Mouse (Mus musculus): ENCODE data around the gene 1110051M20Rik. TPM values are rescaled to one million over a fixed set of nuclear protein-coding genes. Genes with fewer than 3 reads are reported as not detected.

The 1110051M20Rik gene
- total RNA-seq, 2 experiments from 2014 or later = 19.3 TPM

DNA sequence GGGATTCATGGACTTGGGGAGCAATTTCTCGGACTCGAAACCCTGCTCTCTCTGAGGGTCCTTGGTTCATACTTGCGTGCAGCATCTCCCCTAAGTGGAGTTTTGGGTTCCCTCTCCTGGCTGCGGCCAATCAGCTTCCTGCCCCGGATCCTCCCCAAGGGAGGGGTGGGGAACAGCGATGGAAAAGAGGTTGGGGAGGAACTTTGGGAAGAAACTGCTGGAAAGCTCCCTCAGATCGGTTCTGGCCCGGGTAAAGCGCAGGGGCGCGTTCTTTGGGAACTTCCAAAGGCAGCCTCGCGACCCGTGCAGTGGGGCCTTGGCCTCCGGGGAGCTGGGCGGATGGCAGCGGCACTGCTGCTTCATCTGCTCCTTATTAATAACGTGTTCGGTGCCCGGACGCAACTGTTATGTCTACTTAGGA is 13.8 kb upstream of the 1110051M20Rik start:
- DNase-seq = peak; percentile 47 to 59

DNA sequence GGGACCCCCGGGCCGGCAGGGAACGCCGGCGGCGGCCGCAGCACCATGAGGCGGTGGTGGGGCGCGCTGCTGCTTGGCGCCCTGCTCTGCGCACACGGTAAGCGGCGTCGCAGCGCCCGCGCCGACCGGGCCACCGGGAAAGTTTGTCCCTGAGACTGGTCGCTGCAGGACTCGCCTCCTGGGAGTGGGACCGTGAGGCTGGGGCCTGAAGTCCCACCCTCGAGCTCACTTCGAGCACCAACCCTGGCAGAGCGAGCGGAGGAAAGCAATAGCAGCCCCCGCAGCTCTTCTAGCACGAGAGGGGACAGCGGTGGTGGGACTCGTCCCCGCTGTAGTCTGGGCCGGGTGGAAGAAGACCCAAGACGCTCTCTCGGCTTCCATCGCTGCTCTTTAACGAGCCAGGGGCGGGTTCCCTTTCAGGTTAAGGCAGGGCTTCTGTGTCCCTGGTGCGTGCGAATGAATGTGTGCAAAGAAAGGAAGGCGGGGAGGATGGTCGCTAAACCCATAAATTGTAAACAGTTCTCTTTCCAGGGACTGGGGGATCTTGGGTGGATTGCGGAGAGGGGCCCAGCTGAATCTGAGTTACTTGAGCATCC is 13.2 kb upstream of the 1110051M20Rik start:
- DNase-seq = peak; percentile 37 to 40

DNA sequence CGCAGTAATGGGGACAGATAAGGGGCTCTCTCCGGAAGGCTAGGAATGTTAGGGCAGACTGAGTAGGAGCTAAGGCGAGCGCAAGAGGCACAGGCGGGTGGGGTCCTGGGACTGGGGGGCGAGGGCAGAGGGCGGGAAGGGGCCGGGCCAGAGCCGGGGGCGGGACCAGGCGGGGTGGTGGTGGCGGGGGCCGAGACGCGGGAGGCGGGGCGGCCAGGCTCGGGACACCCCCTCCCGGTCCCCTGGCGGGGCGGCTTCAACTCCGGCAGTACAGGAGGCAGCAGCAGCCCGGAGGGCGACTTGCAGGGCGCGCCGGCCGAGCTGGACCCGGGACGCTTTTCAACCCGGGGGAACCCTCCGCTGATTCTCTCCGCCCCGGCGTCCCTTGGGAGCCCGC is 12.8 kb upstream of the 1110051M20Rik start, which contains the start of gene Lrp4:
Gene Lrp4, plus strand, starts transcription at position 253 of the 397 bp plus-strand sequence.
- peak; percentile 72 to 84 for DNase-seq

DNA sequence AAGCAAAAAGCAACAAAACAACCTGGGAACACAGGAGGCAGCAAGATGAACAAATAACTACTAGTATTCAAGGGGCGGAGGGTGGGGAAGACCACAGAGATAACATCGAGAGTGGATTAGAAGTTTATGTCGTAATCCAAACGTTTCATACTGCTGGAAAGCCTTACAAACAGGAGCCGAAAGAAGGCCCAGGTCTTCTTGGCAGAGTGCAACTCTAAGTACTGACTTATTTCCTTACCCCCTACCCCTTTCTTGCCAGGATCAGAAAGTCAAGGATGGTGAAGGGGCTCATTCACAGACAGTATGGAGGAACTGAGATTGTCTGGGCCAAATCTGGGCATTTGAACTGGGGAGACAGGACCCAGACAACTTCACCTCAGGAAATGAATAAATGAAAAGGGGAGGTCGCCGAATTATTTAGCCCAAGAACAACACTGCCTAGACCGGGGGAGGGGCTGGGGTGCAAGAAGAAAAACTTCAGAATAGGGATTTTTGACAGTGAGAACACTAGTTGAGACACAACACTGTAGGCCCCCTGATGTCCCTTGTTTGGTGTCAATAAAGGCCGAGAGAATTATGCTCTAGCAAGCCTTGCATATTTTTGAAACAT is 12.1 kb upstream of the 1110051M20Rik start:
- no peak for DNase-seq

DNA sequence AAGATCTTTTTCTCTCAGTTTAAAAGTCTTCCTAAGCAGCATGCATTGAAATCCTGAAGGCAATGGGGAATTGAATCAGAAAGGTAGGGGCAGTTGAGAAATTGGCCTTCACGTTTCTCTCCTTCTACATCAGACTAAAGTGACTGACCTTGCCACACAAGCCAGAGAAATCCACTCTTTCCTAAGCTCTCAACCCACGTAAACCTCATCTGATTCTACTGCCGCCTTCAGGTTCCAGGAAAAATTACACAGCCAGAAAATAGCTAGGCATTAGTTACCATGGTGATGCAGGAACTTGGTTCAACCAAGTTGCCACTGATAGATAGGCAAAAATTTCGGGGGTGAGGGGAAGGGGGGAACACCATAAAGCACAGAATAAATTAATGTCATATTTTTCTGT is 11.3 kb upstream of the 1110051M20Rik start:
- DNase-seq = peak in 1 of 2 experiments; percentile 46

DNA sequence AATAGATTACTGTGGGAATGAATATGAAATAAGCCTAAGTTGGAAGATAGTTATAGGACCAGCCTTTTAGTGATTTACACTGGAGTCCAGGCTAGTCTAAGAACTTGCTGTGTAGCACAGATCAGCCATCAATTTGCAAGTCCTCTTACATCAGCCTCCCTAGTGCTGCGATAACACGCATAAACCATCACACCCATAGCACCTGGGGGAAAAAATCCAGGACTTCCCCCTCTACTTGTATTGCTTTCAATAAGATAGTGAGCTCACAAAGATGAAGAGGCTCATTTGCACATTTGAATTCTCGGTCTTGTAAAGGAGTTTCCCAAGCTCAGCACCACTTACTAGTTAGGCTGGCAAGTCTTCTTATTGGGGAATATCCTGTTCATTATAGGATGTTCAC is 9.9 kb upstream of the 1110051M20Rik start:
- DNase-seq = no peak

DNA sequence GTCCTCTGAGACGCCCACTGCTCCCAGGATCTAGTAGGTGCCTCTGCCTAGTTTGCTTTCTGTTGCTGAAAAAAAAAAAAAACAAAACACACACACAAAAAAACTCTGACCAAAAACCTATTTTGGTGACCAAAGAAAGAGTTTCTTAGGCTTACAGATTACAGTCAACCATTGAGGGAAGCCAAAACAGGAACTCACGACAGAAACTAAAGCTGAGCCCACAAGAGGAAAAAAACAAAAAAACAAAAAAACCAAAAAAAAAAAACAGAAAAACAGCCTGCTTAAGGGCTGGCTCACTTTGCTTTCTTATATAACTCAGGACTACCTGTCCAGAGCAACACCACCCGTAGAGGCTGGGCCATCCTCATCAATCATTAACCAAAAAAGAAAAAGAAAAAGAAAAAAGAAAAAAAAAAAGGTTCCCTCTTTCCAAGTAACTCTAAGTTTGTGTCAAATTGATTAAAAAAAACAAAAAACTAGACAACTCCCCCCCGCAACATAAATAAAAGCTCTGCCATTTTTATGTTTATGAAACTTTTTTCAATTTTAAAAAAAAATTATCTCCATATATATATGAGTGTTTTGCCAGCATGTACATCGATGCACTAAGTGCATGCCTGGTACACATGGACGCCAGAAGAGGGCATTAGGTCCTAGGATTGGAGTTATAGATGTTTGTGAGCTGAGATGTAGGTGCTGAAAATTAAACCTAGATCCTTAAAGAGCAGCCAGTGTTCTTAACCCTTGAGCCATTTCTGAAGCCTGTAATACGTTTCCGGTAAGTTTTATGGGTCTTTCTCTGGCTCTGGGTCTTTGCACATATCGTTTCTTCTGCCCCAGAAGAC is 8.9 kb upstream of the 1110051M20Rik start:
- DNase-seq = no peak

DNA sequence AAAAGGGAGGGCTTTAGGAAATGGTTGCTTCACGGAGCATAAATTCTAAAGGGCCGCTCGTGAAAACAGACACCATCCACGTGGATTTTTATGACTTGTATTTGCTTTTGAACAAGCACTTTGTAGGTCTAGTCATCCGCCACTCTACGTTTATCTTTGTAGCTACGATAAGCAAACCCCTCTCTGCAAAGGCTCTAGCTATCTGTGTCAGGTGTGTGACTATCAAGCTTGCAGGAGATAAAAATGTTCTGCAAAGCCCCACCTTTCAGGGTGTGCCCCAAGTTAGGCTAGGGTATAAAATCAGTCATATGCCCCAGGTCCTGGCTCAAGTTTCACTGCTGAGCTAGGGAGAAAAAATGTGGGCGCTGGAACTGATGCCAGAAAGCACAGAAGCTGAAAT is 8.2 kb upstream of the 1110051M20Rik start:
- no peak for DNase-seq

DNA sequence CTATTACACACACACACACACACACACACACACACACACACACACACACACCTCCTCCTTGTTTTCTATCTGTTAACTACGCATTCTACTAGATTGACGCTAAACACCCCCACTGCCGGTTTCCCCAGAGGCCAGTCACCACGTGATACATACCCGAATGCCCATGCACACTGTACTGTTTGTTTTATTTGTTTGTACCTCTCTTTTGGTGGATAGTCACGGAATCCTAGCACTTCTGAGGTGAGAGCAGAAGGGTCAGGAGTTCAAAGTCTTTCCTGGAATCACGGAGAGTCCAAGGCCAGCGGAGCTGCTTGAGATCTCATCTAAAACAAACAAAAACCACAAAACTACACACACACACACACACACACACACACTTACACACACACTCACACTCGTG is 5.8 kb upstream of the 1110051M20Rik start:
- no peak for DNase-seq

DNA sequence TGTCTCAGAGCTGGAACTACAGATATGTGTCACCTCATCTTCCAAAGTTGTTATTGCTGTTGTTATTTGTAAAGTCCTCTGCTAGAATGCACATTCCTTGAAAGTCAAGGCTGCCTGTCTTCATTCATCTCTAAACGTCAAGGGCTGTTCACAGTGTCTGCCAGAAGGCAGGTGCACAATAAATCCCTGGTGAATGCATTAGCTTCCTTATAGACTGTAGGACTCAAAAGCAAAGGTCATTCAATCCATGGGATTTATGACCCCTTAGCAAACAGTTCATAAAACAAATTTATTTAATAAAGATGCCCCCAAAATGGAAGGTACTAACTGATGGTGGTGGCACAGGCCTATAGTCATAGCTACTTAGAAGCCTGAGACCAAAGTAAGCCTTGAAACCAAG is 5.2 kb upstream of the 1110051M20Rik start:
- no peak for DNase-seq

DNA sequence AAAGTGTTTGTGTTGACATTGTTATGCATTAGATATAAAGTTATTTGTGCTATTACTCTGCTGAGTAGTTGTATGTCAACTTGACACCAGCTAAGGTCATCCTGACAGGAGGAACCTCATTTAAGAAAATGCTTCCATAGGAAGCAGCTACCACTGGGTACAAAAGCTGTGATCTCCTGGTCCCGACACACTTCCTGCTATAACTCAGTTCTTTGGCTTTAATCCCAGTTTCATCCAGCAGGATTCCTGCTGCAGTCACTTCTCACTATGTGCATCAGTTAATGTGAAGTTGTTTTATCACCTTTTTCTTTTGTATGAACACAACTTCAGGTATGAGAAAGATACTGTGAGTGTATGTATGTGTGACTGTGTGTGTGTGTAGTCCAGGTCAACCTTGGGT is 2.3 kb downstream of the 1110051M20Rik start:
- no peak for DNase-seq

DNA sequence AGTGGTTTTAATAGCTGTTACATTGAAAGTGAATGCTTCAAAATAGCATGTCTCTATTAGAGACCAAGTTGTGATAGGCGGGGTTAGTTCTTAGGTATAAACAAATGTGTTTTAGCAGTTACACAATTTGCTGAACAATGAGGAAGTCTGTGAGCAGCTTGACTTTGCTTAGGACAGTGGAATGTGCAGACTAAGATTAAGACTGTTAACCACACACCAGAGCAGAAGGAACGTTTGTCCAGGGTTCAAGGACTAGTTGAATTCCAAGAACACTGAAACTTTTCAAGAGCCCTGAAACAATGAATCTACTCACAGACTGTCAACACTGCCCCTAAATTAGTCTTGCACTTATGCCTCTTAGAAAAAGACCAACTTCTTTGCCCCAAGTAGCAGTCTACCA is 2.8 kb downstream of the 1110051M20Rik start:
- DNase-seq = no peak

DNA sequence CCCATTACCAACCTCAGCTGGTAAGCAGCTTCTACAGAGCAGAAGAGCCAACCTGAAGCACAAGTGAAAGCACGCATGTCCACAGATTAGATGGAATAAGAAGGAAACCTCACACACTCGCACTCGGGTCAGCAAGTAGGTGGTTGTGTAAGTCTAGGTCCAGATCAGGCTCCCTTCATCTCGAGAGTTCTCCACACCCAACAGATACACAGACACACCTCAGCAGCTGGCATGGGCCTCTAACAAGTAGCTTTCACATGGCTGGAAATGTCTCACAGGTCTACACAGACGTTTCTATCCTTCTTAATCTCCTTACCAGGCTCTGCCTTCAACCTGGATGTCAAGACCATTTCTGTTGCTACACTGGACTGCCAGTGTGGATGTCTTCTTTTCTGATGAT is 3.8 kb downstream of the 1110051M20Rik start:
- no peak for DNase-seq

DNA sequence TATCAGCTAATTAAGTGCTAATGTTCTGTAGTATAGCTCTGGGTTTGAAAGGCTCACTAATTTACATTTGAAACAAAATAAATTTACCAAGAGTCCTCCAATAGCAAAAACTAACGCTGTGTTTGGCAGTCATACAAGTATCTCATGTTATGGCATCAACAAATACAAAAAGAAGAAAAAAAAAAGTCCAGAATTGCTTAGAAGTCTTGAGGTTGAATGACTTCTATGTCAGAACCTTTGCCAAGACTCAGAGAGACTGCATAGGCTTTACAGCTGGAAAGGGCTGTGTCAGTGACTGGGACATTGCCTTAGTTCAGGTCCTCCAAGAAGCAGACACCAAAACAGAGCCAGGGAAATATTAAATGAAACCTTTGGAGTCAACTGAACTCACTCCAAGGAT is 4.6 kb downstream of the 1110051M20Rik start:
- no peak for DNase-seq

DNA sequence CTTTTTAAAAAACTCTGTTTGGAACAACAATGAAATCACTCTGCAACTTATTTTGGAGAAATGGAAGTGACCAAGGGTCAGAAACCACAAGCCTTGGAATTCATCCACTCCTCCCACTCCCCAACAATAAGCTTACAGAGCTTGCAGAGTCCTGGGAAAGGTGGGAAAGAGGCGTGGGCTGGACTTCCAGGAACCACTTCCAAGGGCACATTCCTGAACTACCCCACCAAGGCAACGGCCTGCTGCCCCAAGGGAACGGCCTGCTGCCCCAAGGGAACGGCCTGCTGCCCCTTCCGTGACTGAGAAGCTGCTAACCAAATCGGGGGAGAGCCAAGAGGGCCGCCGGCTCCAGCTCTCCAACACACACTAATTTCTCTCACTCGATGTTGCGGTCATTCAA is 5.2 kb downstream of the 1110051M20Rik start:
- DNase-seq = no peak

DNA sequence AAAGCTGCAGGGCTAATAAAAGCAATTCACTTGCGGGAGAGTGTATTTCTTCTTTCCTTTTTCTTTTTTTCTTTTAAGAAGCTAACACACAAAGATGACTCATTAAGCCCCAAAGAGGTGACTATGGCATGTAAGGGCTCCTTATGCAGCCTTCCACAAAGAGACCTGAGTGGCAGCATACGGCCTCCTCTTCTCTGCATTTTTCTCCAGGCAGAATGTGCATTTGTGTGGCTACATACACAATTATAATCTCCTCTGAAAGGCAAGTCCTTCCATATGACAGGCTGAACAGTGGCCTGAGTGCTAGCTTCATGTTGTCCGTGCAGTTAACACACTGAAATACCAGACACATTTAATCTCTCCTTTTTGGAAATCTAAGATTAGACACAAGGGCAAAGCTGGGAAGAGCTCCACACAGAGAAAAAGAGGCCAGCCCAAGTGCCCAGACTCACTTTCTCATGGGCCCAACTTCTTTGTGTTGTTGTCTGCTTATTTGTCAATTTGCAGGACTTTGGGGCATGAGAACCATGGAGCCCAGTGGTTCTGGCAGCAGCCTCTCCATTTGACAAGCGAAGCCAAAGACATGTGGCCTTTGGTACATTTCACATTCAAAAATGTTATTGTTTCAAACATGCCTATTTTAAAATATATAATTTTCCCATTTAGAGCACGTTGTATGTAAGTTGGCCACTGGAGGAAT is 7.2 kb downstream of the 1110051M20Rik start:
- DNase-seq = no peak

DNA sequence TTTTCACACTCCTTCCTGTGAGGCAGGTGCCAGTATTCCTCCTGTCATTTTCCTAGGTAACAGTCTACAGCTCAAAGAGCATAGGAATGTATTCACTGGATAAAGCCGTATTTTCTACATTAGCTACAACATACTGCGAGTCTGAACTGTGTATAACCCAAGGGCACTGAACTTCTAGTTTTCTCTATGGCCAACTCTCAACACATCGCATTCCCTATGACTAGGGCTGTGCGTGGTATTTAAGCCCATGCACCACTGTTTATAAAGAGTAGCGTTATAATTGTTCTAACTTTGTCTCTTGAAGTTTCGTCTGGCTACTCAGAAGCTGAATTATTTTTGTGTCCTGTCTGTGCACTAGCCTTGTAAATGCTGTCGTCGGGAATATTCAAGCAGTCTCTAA is 7.8 kb downstream of the 1110051M20Rik start:
- DNase-seq = no peak

DNA sequence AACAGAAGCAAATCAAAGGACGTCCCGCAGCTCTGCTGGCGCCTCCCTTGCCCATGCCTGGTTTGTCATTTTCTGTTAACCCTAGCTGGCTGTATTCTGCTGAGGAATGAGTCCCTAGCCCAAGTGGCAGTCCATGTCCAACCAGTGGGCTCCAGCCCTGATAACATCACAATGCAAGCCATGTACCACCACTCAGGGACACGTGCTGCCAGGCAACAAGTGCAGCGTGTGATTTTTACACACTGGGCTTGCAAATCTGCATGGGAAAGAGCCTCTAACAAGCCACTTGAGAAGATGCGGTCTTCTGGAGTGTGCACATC is 13.9 kb downstream of the 1110051M20Rik start:
- no peak for DNase-seq

DNA sequence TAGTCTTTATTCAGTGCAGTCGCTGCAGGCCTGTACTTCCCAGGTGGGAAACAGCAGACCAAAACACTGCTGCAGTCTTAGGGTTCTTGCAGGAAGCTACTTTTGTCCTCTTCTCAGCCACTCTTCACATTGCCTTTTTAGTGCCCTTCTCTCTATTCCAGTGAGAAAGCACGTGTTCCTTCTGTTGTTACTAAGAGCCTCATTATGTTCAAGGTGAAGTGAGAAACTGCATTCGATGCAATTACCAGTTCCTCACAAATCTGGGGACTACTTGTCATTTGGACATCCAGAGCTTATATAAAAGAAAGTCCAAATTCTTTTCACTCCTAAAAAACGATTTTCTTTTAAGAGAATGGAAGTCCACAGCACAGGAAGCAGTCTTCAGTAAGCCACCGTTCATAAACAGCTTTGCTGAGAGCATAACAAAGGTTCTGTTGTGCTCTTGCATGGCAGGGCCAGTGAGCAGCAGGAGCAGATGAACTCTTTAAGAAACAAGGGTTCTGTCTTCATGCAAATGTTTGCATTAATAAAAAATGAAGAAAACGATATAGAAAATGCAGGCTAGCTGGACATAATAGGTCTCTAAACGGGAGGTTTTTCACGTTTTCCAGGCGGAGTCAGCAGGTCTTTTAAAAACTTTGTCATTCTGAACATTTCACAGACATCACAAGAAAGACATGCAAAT is 14.4 kb downstream of the 1110051M20Rik start:
- DNase-seq = no peak

DNA sequence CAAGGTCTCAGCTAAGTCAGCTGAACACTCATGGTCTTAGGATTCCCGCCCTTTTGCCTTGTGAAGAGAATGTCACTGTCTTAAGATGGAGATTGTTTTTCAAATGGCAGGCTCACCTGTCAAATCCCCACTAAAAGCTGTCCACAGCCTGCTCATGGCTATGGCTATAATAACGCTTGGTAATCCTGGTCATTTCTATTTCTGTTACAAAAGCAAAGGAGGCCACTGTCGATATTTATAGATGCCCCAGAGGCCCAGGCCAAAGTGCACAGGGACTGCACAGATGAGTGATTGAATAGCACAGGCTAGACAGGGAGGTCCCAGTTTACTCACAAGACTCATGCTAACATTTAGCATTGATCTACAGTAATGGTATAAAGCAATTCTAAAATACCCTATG is 15.4 kb downstream of the 1110051M20Rik start:
- no peak for DNase-seq

DNA sequence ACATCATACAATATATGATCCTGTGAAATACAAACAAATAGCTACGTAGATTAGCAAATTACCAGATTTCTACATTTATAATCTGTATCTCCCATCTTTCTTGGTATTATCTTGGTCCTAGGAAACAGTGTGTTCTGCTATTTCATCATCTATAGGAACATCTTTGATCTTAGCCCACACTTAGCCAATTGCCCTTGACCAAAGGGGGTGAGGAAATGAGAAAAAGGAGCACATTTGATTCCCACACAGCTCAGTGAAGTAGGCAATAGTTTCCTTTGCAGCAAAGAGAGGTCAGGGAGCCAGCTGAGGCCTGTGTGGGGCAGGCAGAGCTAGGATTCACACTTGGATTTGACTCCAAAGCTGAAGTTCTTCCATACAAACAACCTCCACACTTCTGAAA is 18.2 kb downstream of the 1110051M20Rik start:
- DNase-seq = no peak

DNA sequence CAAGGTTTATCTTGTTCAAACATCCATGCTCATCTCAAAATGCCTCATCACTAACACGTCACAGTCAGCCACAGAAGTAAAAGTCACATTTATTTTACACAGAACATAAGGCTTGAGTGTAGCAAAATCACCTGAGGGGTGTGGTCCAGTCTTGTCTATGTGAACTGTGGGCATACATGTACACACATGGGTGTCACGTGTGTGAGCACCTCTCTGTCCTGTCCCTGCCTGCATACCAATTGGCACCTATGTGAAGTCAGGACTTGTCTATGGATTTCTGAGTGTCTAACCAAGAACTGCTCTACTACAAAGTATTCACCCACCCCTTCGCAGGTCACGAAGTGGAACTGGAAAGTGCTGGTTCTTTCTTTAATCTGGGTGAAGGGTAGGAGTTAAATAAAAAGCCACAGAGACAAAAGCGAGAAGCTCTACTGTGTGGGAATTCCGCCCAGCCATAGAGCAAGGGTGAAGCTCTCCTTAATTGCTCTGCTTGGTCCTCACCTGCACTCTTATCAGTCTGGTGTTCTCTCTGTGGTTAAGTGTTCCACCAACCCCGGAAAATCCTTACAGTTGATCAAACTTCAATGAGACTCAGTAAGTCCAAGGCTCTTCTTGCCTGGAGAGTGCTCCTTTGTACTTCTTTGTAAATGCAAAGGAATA is 20.3 kb downstream of the 1110051M20Rik start:
- no peak for DNase-seq

Data from adrenal gland, postnatal 36 days (tissue).